Mouse (Mus musculus): Measurements from ENCODE around the gene Egfem1.

Egfem1 gene

GRCm38 (mm10) chr3:29345805-29346204 is 264.0 kb downstream of the Egfem1 start:
- DNase-seq (ENCODE audit: low read depth), result no peak

GRCm38 (mm10) chr3:29366907-29367306 is 285.1 kb downstream of the Egfem1 start:
- DNase-seq (ENCODE audit: low read depth), result no peak

- DNase-seq (ENCODE audit: low read depth), result no peak
Measured at GRCm38 (mm10) chr3:29370519-29370918, 288.7 kb downstream of the Egfem1 start.

GRCm38 (mm10) chr3:29381255-29381654 is 299.4 kb downstream of the Egfem1 start:
- DNase-seq (ENCODE audit: low read depth), result no peak

- no peak for DNase-seq (ENCODE audit: low read depth)
Measured at GRCm38 (mm10) chr3:29399064-29399463, 317.2 kb downstream of the Egfem1 start.

GRCm38 (mm10) chr3:29421634-29422033 is 339.8 kb downstream of the Egfem1 start:
- no peak for DNase-seq (ENCODE audit: low read depth)

GRCm38 (mm10) chr3:29432109-29433091 is 350.6 kb downstream of the Egfem1 start:
- DNase-seq (ENCODE audit: low read depth), result no peak

- no peak for DNase-seq (ENCODE audit: low read depth)
Measured at GRCm38 (mm10) chr3:29443024-29443423, 361.2 kb downstream of the Egfem1 start.

GRCm38 (mm10) chr3:29444661-29445060 is 362.8 kb downstream of the Egfem1 start:
- no peak for DNase-seq (ENCODE audit: low read depth)

- no peak for DNase-seq (ENCODE audit: low read depth)
Measured at GRCm38 (mm10) chr3:29446081-29446480, 364.3 kb downstream of the Egfem1 start.

- DNase-seq (ENCODE audit: low read depth), result no peak
Measured at GRCm38 (mm10) chr3:29448829-29449406, 367.1 kb downstream of the Egfem1 start.

GRCm38 (mm10) chr3:29498211-29498610 is 416.4 kb downstream of the Egfem1 start:
- DNase-seq (ENCODE audit: low read depth), result no peak

- no peak for DNase-seq (ENCODE audit: low read depth)
Measured at GRCm38 (mm10) chr3:29499188-29499587, 417.4 kb downstream of the Egfem1 start.

- DNase-seq (ENCODE audit: low read depth), result no peak
Measured at GRCm38 (mm10) chr3:29525298-29525962, 443.6 kb downstream of the Egfem1 start.

GRCm38 (mm10) chr3:29525963-29526301 is 444.1 kb downstream of the Egfem1 start:
- DNase-seq (ENCODE audit: low read depth), result no peak

- no peak for DNase-seq (ENCODE audit: low read depth)
Measured at GRCm38 (mm10) chr3:29539211-29539610, 457.4 kb downstream of the Egfem1 start.

- DNase-seq (ENCODE audit: low read depth), result no peak
Measured at GRCm38 (mm10) chr3:29539902-29540301, 458.1 kb downstream of the Egfem1 start.

- no peak for DNase-seq (ENCODE audit: low read depth)
Measured at GRCm38 (mm10) chr3:29541477-29542079, 459.8 kb downstream of the Egfem1 start.

GRCm38 (mm10) chr3:29544056-29544455 is 462.2 kb downstream of the Egfem1 start:
- no peak for DNase-seq (ENCODE audit: low read depth)

- no peak for DNase-seq (ENCODE audit: low read depth)
Measured at GRCm38 (mm10) chr3:29563171-29563570, 481.3 kb downstream of the Egfem1 start.

GRCm38 (mm10) chr3:29578055-29578860 is 496.4 kb downstream of the Egfem1 start:
- no peak for DNase-seq (ENCODE audit: low read depth)

GRCm38 (mm10) chr3:29582749-29583148 is 500.9 kb downstream of the Egfem1 start:
- DNase-seq (ENCODE audit: low read depth), result no peak

Measured in fibroblast of lung, adult 2 months (primary cell).